Comparison of ENCODE assay signal across 8 mouse cellular contexts in genomic region chr1:55053596-55053995, GRCm38 (mm10). TPM values are rescaled to one million over a fixed set of nuclear protein-coding genes. Genes with fewer than 3 reads are reported as not detected.
DNase-seq lines count a peak whose midpoint lies in the region; ATAC-seq and TF ChIP-seq lines count a peak whose summit lies in the region.

No protein-coding gene starts in this region.

- no peak for ATAC-seq in hindbrain, embryonic 14.5 days (ENCODE audit: low FRiP score)
- no peak for ATAC-seq in midbrain, embryonic 14.5 days (ENCODE audit: low FRiP score, low TSS enrichment)
- ATAC-seq in megakaryocyte progenitor cell, adult 5-6 weeks (replicated peaks; ENCODE audit: poor library complexity): no peak

- WGBS in kidney, adult 2 months: 56% methylated on average over 4 of the region's 4 CpGs
- WGBS in hindbrain, embryonic 14.5 days: 81% methylated on average over 4 of the region's 4 CpGs
- 80% methylated on average over 4 of the region's 4 CpGs for WGBS in midbrain, embryonic 14.5 days

- peak overlapping the region; percentile 80 for H3K4me3 ChIP-seq in kidney, adult 2 months (ENCODE audit: insufficient read depth, low read depth, low read length)
- H3K4me3 ChIP-seq in bone marrow macrophage, adult 2 months (ENCODE audit: insufficient read depth, low read length): peak overlapping the region; percentile 65; the same call in 1 of the 2 replicates
- H3K4me3 ChIP-seq in hindbrain, embryonic 14.5 days (replicated peaks; ENCODE audit: low read length): peak overlapping the region; percentile 87
- peak overlapping the region; percentile 84 for H3K4me3 ChIP-seq in midbrain, embryonic 14.5 days (replicated peaks; ENCODE audit: low read depth, low read length)

- no peak for TF ChIP-seq POLR2A in kidney, adult 2 months (IDR thresholded peaks at IDR 0.05; ENCODE audit: low read depth, low read length)
- TF ChIP-seq POLR2A in bone marrow macrophage, adult 2 months (IDR thresholded peaks at IDR 0.05; ENCODE audit: borderline replicate concordance, low read depth, low read length): no peak

- no peak for TF ChIP-seq CTCF in kidney, adult 2 months (conservative IDR thresholded peaks at IDR 0.05; ENCODE audit: insufficient read depth, insufficient read length, low read depth, low read length)
- no peak for TF ChIP-seq CTCF in bone marrow macrophage, adult 2 months (IDR thresholded peaks at IDR 0.05; ENCODE audit: low read depth, low read length)

- H3K9ac ChIP-seq in hindbrain, embryonic 14.5 days: peak overlapping the region; percentile 75
- H3K9ac ChIP-seq in midbrain, embryonic 14.5 days (replicated peaks; ENCODE audit: low read length): no peak overlapping the region

- no peaks in the 10 kb centered on the region for H3K9me3 ChIP-seq in hindbrain, embryonic 14.5 days (ENCODE audit: control insufficient read depth, low read length)
- H3K9me3 ChIP-seq in midbrain, embryonic 14.5 days (ENCODE audit: control insufficient read depth, low read length): no peaks in the 10 kb centered on the region

- H3K27ac ChIP-seq in kidney, adult 2 months (ENCODE audit: insufficient read depth, low read depth, low read length): peak overlapping the region; percentile 96
- no peak overlapping the region for H3K27ac ChIP-seq in bone marrow macrophage, adult 2 months (ENCODE audit: insufficient read depth, low read depth, low read length)
- no peak overlapping the region for H3K27ac ChIP-seq in hindbrain, embryonic 14.5 days
- no peak overlapping the region for H3K27ac ChIP-seq in midbrain, embryonic 14.5 days (replicated peaks; ENCODE audit: low read depth, low read length)

- no peaks in the 10 kb centered on the region for H3K27me3 ChIP-seq in kidney, adult 2 months (replicated peaks; ENCODE audit: control insufficient read depth, insufficient read depth, low read length)
- no peaks in the 10 kb centered on the region for H3K27me3 ChIP-seq in hindbrain, embryonic 14.5 days (ENCODE audit: control insufficient read depth, insufficient read depth, low read length)
- H3K27me3 ChIP-seq in midbrain, embryonic 14.5 days (ENCODE audit: control insufficient read depth, insufficient read depth, low read length): no peaks in the 10 kb centered on the region

- H3K4me2 ChIP-seq in hindbrain, embryonic 14.5 days (replicated peaks): peak overlapping the region; percentile 73
- H3K4me2 ChIP-seq in midbrain, embryonic 14.5 days (ENCODE audit: low read length): peak overlapping the region; percentile 76

- peaks cover 23% of the 10 kb centered on the region; the same call in 1 of the 2 replicates for H3K4me1 ChIP-seq in kidney, adult 2 months (ENCODE audit: control insufficient read depth, insufficient read depth, low read length)
- H3K4me1 ChIP-seq in bone marrow macrophage, adult 2 months (ENCODE audit: control insufficient read depth, insufficient read depth, low read length): peaks cover 21% of the 10 kb centered on the region
- peaks cover 9% of the 10 kb centered on the region for H3K4me1 ChIP-seq in hindbrain, embryonic 14.5 days (replicated peaks; ENCODE audit: control insufficient read depth, insufficient read depth, low read length)
- peaks cover 10% of the 10 kb centered on the region for H3K4me1 ChIP-seq in midbrain, embryonic 14.5 days (ENCODE audit: control insufficient read depth, insufficient read depth, low read length)

- no peaks in the 10 kb centered on the region; the same call in 1 of the 2 replicates for H3K36me3 ChIP-seq in kidney, adult 2 months (ENCODE audit: control insufficient read depth, insufficient read depth, low read length)
- H3K36me3 ChIP-seq in hindbrain, embryonic 14.5 days (replicated peaks; ENCODE audit: control insufficient read depth, insufficient read depth): no peaks in the 10 kb centered on the region
- H3K36me3 ChIP-seq in midbrain, embryonic 14.5 days (ENCODE audit: control insufficient read depth, insufficient read depth, low read length): no peaks in the 10 kb centered on the region

- no peak for DNase-seq in kidney, adult 2 months
- no peak for DNase-seq in kidney, postnatal 25 days
- no peak for DNase-seq in hindbrain, embryonic 14.5 days (ENCODE audit: low spot score)
- DNase-seq in midbrain, embryonic 14.5 days: no peak
- no peak for DNase-seq in cerebellum, adult 18-20 months
- no peak for DNase-seq in urinary bladder, adult 2 months (ENCODE audit: low spot score)

RNA-seq across cellular contexts. Expression of gene Coq10b, which starts 1.0 kb away (rescaled TPM):
- 16.2 and 20.7 TPM in 2 replicates for polyA plus RNA-seq in kidney, adult 2 months (2012; rRNA removed)
- 8.7 and 9.0 TPM in 2 replicates for polyA plus RNA-seq in bone marrow macrophage, adult 2 months (2012; ENCODE audit: insufficient read depth, insufficient read length, missing spikeins)
- polyA plus RNA-seq in hindbrain, embryonic 14.5 days (2014; fragmentation: Nextera tagmentation; extraction: Ambion mirVana): 32.0 and 36.1 TPM in 2 replicates
- 38.7 and 41.4 TPM in 2 replicates for polyA plus RNA-seq in midbrain, embryonic 14.5 days (2014; fragmentation: Nextera tagmentation; extraction: Ambion mirVana)
- 20.7 TPM in 2 replicates for total RNA-seq in megakaryocyte progenitor cell, adult 5-6 weeks (2015)
- total RNA-seq in megakaryocyte progenitor cell, adult 5-6 weeks (2017): 15.2 and 17.0 TPM in 2 replicates
- polyA plus RNA-seq in urinary bladder, adult 2 months (2012; rRNA removed): 63.1 and 78.4 TPM in 2 replicates

RNA-seq across cellular contexts. Expression of gene Sf3b1, which starts 26.3 kb away (rescaled TPM):
- polyA plus RNA-seq in kidney, adult 2 months (2012; rRNA removed): 24.3 and 33.6 TPM in 2 replicates
- 250 and 278 TPM in 2 replicates for polyA plus RNA-seq in bone marrow macrophage, adult 2 months (2012; ENCODE audit: insufficient read depth, insufficient read length, missing spikeins)
- 299 and 304 TPM in 2 replicates for polyA plus RNA-seq in hindbrain, embryonic 14.5 days (2014; fragmentation: Nextera tagmentation; extraction: Ambion mirVana)
- 339 and 395 TPM in 2 replicates for polyA plus RNA-seq in midbrain, embryonic 14.5 days (2014; fragmentation: Nextera tagmentation; extraction: Ambion mirVana)
- total RNA-seq in megakaryocyte progenitor cell, adult 5-6 weeks (2015): 265 and 295 TPM in 2 replicates
- 242 and 294 TPM in 2 replicates for total RNA-seq in megakaryocyte progenitor cell, adult 5-6 weeks (2017)
- 156 and 180 TPM in 2 replicates for polyA plus RNA-seq in urinary bladder, adult 2 months (2012; rRNA removed)

RNA-seq across cellular contexts. Expression of gene Hspe1, which starts 34.3 kb away (rescaled TPM):
- 46.2 and 90.1 TPM in 2 replicates for polyA plus RNA-seq in kidney, adult 2 months (2012; rRNA removed)
- polyA plus RNA-seq in bone marrow macrophage, adult 2 months (2012; ENCODE audit: insufficient read depth, insufficient read length, missing spikeins): 126 and 129 TPM in 2 replicates
- 244 and 262 TPM in 2 replicates for polyA plus RNA-seq in hindbrain, embryonic 14.5 days (2014; fragmentation: Nextera tagmentation; extraction: Ambion mirVana)
- polyA plus RNA-seq in midbrain, embryonic 14.5 days (2014; fragmentation: Nextera tagmentation; extraction: Ambion mirVana): 255 and 258 TPM in 2 replicates
- total RNA-seq in megakaryocyte progenitor cell, adult 5-6 weeks (2015): 379 and 404 TPM in 2 replicates
- 524 and 562 TPM in 2 replicates for total RNA-seq in megakaryocyte progenitor cell, adult 5-6 weeks (2017)
- polyA plus RNA-seq in urinary bladder, adult 2 months (2012; rRNA removed): 149 and 170 TPM in 2 replicates

RNA-seq across cellular contexts. Expression of gene Hspd1, which starts 34.4 kb away (rescaled TPM):
- 66.8 and 99.8 TPM in 2 replicates for polyA plus RNA-seq in kidney, adult 2 months (2012; rRNA removed)
- polyA plus RNA-seq in bone marrow macrophage, adult 2 months (2012; ENCODE audit: insufficient read depth, insufficient read length, missing spikeins): 54.7 and 59.8 TPM in 2 replicates
- 222 and 254 TPM in 2 replicates for polyA plus RNA-seq in hindbrain, embryonic 14.5 days (2014; fragmentation: Nextera tagmentation; extraction: Ambion mirVana)
- 207 and 232 TPM in 2 replicates for polyA plus RNA-seq in midbrain, embryonic 14.5 days (2014; fragmentation: Nextera tagmentation; extraction: Ambion mirVana)
- total RNA-seq in megakaryocyte progenitor cell, adult 5-6 weeks (2015): 326 and 327 TPM in 2 replicates
- 523 and 628 TPM in 2 replicates for total RNA-seq in megakaryocyte progenitor cell, adult 5-6 weeks (2017)
- polyA plus RNA-seq in urinary bladder, adult 2 months (2012; rRNA removed): 81.3 and 84.3 TPM in 2 replicates
